Mouse (Mus musculus): Measurements from ENCODE around the gene Crlf3. TPM values are rescaled to one million over a fixed set of nuclear protein-coding genes. Genes with fewer than 3 reads are reported as not detected.
A peak's percentile ranks its signal among the peaks of the same experiment; 100 is the strongest.
"Not testable (repeated sequence)": the region's sequence is repeated elsewhere in the genome, so short reads cannot be mapped to it uniquely, and the experiment has no call there.

Crlf3 gene
- total RNA-seq, 2 experiments from 2014 or later, result 13.1 to 14.5 TPM

GRCm38 (mm10) chr11:80067558-80067957 is 13.2 kb downstream of the Crlf3 start:
- no peak for DNase-seq
- intact Hi-C loops (cut with DNase I), result no loop called here

- intact Hi-C loops (cut with DNase I); DNase-seq: not testable (repeated sequence)
These were observed 14.4 kb downstream of the Crlf3 start for GRCm38 (mm10) chr11:80066373-80066772.

GRCm38 (mm10) chr11:80062159-80062558 is 18.6 kb downstream of the Crlf3 start:
- intact Hi-C loops (cut with DNase I), result no loop called here
- DNase-seq, result no peak

- DNase-seq, result no peak
- intact Hi-C loops (cut with DNase I), result no loop called here
These were observed 24.6 kb downstream of the Crlf3 start for GRCm38 (mm10) chr11:80056141-80056540.

GRCm38 (mm10) chr11:80054659-80055058 is 26.1 kb downstream of the Crlf3 start:
- intact Hi-C loops (cut with DNase I), result no loop called here
- no peak for DNase-seq

GRCm38 (mm10) chr11:80053171-80053570 is 27.6 kb downstream of the Crlf3 start:
- no peak for DNase-seq

GRCm38 (mm10) chr11:80052456-80052855 is 28.3 kb downstream of the Crlf3 start:
- intact Hi-C loops (cut with DNase I), result no loop called here
- no peak for DNase-seq

More at GRCm38 (mm10) chr11:80053171-80053570, 27.6 kb downstream of the Crlf3 start:
- intact Hi-C loops (cut with DNase I), result no loop called here

- intact Hi-C loops (cut with DNase I), result no loop called here
- no peak for DNase-seq
These were observed 30.7 kb downstream of the Crlf3 start for GRCm38 (mm10) chr11:80050088-80050487.

- no peak for DNase-seq
- intact Hi-C loops (cut with DNase I), result no loop called here
These were observed 33.9 kb downstream of the Crlf3 start for GRCm38 (mm10) chr11:80046856-80047255.

GRCm38 (mm10) chr11:80043419-80043817 is 37.4 kb downstream of the Crlf3 start:
- DNase-seq, result no peak
- intact Hi-C loops (cut with DNase I), result no loop called here

GRCm38 (mm10) chr11:80042615-80043418 is 38.0 kb downstream of the Crlf3 start:
- intact Hi-C loops (cut with DNase I), result no loop called here
- peak; percentile 23 for DNase-seq

GRCm38 (mm10) chr11:80037495-80037894 is 43.3 kb downstream of the Crlf3 start:
- intact Hi-C loops (cut with DNase I), result loop anchor here (10.0 kb wide), 1 partner anchor 177 kb away; no protein-coding TSS in a partner anchor
- no peak for DNase-seq

- DNase-seq, result no peak
- intact Hi-C loops (cut with DNase I), result loop anchor here (10.0 kb wide), 1 partner anchor 93 kb away; no protein-coding TSS in a partner anchor
These were observed 59.5 kb downstream of the Crlf3 start for GRCm38 (mm10) chr11:80021306-80021705.

GRCm38 (mm10) chr11:80019792-80020191 is 61.0 kb downstream of the Crlf3 start:
- intact Hi-C loops (cut with DNase I), result loop anchor here (10.0 kb wide), 1 partner anchor 95 kb away; no protein-coding TSS in a partner anchor
- no peak for DNase-seq

- intact Hi-C loops (cut with DNase I); DNase-seq: not testable (repeated sequence)
These were observed 64.3 kb downstream of the Crlf3 start for GRCm38 (mm10) chr11:80016533-80016932.

Other genes starting within 250 kb of the Crlf3 start
- gene Utp6, start 118.6 kb downstream of the Crlf3 start, total RNA-seq (2021), result 10 to 100 TPM; 35.0 to 47.8 TPM
- 10 to 100 TPM; 46.8 to 46.9 TPM for gene Suz12, start 87.9 kb downstream of the Crlf3 start, total RNA-seq (2021)
- 1 to 10 TPM; 8.0 to 8.9 TPM for gene Atad5, start 8.4 kb upstream of the Crlf3 start, total RNA-seq (2021)
- 10 to 100 TPM; 11.2 to 11.4 TPM for gene Tefm, start 61.2 kb upstream of the Crlf3 start, total RNA-seq (2021)
- gene Adap2, start 73.1 kb upstream of the Crlf3 start, total RNA-seq (2021), result 1 to 10 TPM; 3.0 to 5.0 TPM
- 1 to 10 TPM; 1.6 to 1.7 TPM for gene Rnf135, start 102.9 kb upstream of the Crlf3 start, total RNA-seq (2021)
- gene Rhot1, start 128.0 kb upstream of the Crlf3 start, total RNA-seq (2021), result 10 to 100 TPM; 64.9 to 65.2 TPM
- gene Rhbdl3, start 219.9 kb upstream of the Crlf3 start, total RNA-seq (2021), result 1 to 10 TPM; 6.3 to 7.1 TPM